Mouse (Mus musculus) MEL (cell line): ENCODE measurements at regions not wholly inside any gene's neighbourhood (a gene's known extent, or its start where the extent isn't known, plus 50 kb on each side); places are given as distances from the start of the nearest gene placed in this dataset.

Source experiments
- DNase-seq: peaks from one replicate; pipeline ENCODE4 v3.0.0; 2011; ENCODE audit warnings: low read depth, low spot score
- H3K27ac ChIP-seq: 2 replicates; pipeline ENCODE4 v1.5.1; 2012; ENCODE audit warnings: low read depth, mild to moderate bottlenecking, control low read depth, low read length, moderate library complexity; ENCODE audit not compliant: control insufficient read depth
- H3K27me3 ChIP-seq, 2 experiments: fragments of 150-350 bp in 1 of 2; sonication (generic) in 1 of 2; 2 replicates each; pipeline ENCODE4 v1.6.1; 2012; ENCODE audit warnings: low read length in 2 of 2, mild to moderate bottlenecking in 2 of 2, improper control_type of control experiment in 1 of 2, moderate library complexity in 1 of 2; ENCODE audit not compliant: insufficient read depth in 2 of 2, control insufficient read depth in 1 of 2
- H3K36me3 ChIP-seq, 2 experiments: 2 replicates each; pipeline ENCODE4 v1.6.1; 2012 to 2014; ENCODE audit warnings: low read length in 2 of 2, improper control_type of control experiment in 1 of 2, inconsistent platforms in 1 of 2, mild to moderate bottlenecking in 1 of 2; ENCODE audit not compliant: insufficient read depth in 2 of 2, control insufficient read depth in 1 of 2
- H3K4me1 ChIP-seq, 2 experiments: fragments of 150-350 bp in 1 of 2; sonication (generic) in 1 of 2; 2 replicates each; pipeline ENCODE4 v1.6.1; 2012; ENCODE audit warnings: low read length in 2 of 2, improper control_type of control experiment in 1 of 2, mild to moderate bottlenecking in 1 of 2; ENCODE audit not compliant: insufficient read depth in 2 of 2, control insufficient read depth in 1 of 2
- H3K4me3 ChIP-seq, 2 experiments: fragments of 150-350 bp in 1 of 2; sonication (generic) in 1 of 2; 2 replicates each; pipeline ENCODE4 v1.5.1; 2012; ENCODE audit warnings: low read depth in 2 of 2, low read length in 2 of 2, mild to moderate bottlenecking in 2 of 2, moderate library complexity in 2 of 2, control low read depth in 1 of 2, improper control_type of control experiment in 1 of 2; ENCODE audit not compliant: control insufficient read depth in 1 of 2, insufficient read depth in 1 of 2
- H3K79me2 ChIP-seq: 2 replicates; pipeline ENCODE4 v1.6.1; 2012; ENCODE audit warnings: mild to moderate bottlenecking, low read length, moderate library complexity; ENCODE audit not compliant: control insufficient read depth, poor library complexity, insufficient read depth
- H3K9ac ChIP-seq: 2 replicates; pipeline ENCODE4 v1.6.1; 2012; ENCODE audit warnings: low read depth, mild to moderate bottlenecking, control low read depth, low read length, moderate library complexity; ENCODE audit not compliant: control insufficient read depth, poor library complexity, severe bottlenecking
- H3K9me3 ChIP-seq: fragments of 150-350 bp; sonication (generic); replicated peaks from 2 replicates; pipeline ENCODE4 v1.6.1; 2012; ENCODE audit warnings: mild to moderate bottlenecking, low read length, improper control_type of control experiment, moderate library complexity; ENCODE audit not compliant: insufficient read depth
- CHD1 ChIP-seq: IDR thresholded peaks from 2 replicates; pipeline ENCODE4 v1.6.1; 2012; ENCODE audit warnings: low read depth, mild to moderate bottlenecking, inconsistent platforms, low read length, improper control_type of control experiment
- CTCF ChIP-seq, 3 experiments: IDR thresholded peaks in 2 of 3; conservative IDR thresholded peaks in 1 of 3; 2 replicates each; pipeline ENCODE4 v1.5.1; 2011 to 2012; ENCODE audit warnings: low read length in 3 of 3, low read depth in 2 of 3, mild to moderate bottlenecking in 2 of 3, improper control_type of control experiment in 1 of 3, inconsistent platforms in 1 of 3, mixed read lengths in 1 of 3, moderate library complexity in 1 of 3; ENCODE audit not compliant: control insufficient read depth in 1 of 3, insufficient read depth in 1 of 3, poor library complexity in 1 of 3, severe bottlenecking in 1 of 3
- E2F4 ChIP-seq: IDR thresholded peaks from 2 replicates; pipeline ENCODE4 v1.6.1; 2011; ENCODE audit warnings: low read depth, low read length, improper control_type of control experiment, borderline replicate concordance
- EP300 ChIP-seq, 2 experiments: IDR thresholded peaks; 2 replicates each; pipeline ENCODE4 v1.6.1; 2011; ENCODE audit warnings: improper control_type of control experiment in 2 of 2, low read length in 2 of 2, low read depth in 1 of 2, mild to moderate bottlenecking in 1 of 2
- ETS1 ChIP-seq: IDR thresholded peaks from 2 replicates; pipeline ENCODE4 v1.6.1; 2012; ENCODE audit warnings: low read depth, mild to moderate bottlenecking, inconsistent platforms, low read length, improper control_type of control experiment, moderate library complexity
- HCFC1 ChIP-seq: IDR thresholded peaks from 2 replicates; pipeline ENCODE4 v1.6.1; 2012; ENCODE audit warnings: low read depth, mild to moderate bottlenecking, inconsistent platforms, low read length, improper control_type of control experiment, moderate library complexity
- KAT2A ChIP-seq: conservative IDR thresholded peaks from 2 replicates; pipeline ENCODE4 v1.6.1; 2012; ENCODE audit warnings: low read depth, low read length, improper control_type of control experiment, inconsistent platforms
- MAFK ChIP-seq: IDR thresholded peaks from 2 replicates; pipeline ENCODE4 v1.6.1; 2011; ENCODE audit warnings: low read depth, mild to moderate bottlenecking, low read length, improper control_type of control experiment, borderline replicate concordance
- MYC ChIP-seq: IDR thresholded peaks from 2 replicates; pipeline ENCODE4 v1.6.1; 2011; ENCODE audit warnings: low read depth, mild to moderate bottlenecking, low read length, improper control_type of control experiment, moderate library complexity
- NRF1 ChIP-seq: IDR thresholded peaks from 2 replicates; pipeline ENCODE4 v1.6.1; 2014; ENCODE audit warnings: low read depth, mild to moderate bottlenecking, inconsistent platforms, low read length, improper control_type of control experiment, moderate library complexity; ENCODE audit not compliant: poor library complexity, insufficient read depth, severe bottlenecking
- POLR2A ChIP-seq, 2 experiments: IDR thresholded peaks; 2 replicates each; pipeline ENCODE4 v1.6.1; 2011 to 2012; ENCODE audit warnings: low read length in 2 of 2, mild to moderate bottlenecking in 2 of 2, control low read depth in 1 of 2, improper control_type of control experiment in 1 of 2, low read depth in 1 of 2, moderate library complexity in 1 of 2; ENCODE audit not compliant: control insufficient read depth in 1 of 2, insufficient read depth in 1 of 2, poor library complexity in 1 of 2
- POLR2AphosphoS5 ChIP-seq: IDR thresholded peaks from 2 replicates; pipeline ENCODE4 v1.6.1; 2012; ENCODE audit warnings: low read depth, borderline replicate concordance, mild to moderate bottlenecking, inconsistent platforms, low read length, moderate library complexity, mixed read lengths
- RAD21 ChIP-seq: IDR thresholded peaks from 2 replicates; pipeline ENCODE4 v1.6.1; 2011; ENCODE audit warnings: mild to moderate bottlenecking, low read depth, low read length, improper control_type of control experiment
- SMC3 ChIP-seq: IDR thresholded peaks from 2 replicates; pipeline ENCODE4 v1.6.1; 2011; ENCODE audit warnings: low read depth, low read length, improper control_type of control experiment
- TBP ChIP-seq: IDR thresholded peaks from 2 replicates; pipeline ENCODE4 v1.8.0; 2011; ENCODE audit warnings: low read depth, low read length, improper control_type of control experiment
- TCF12 ChIP-seq: IDR thresholded peaks from 2 replicates; pipeline ENCODE4 v1.6.1; 2014; ENCODE audit warnings: low read depth, mild to moderate bottlenecking, inconsistent platforms, low read length, improper control_type of control experiment, moderate library complexity
- ZC3H11A ChIP-seq: IDR thresholded peaks from 2 replicates; pipeline ENCODE4 v1.6.1; 2012; ENCODE audit warnings: low read depth, mild to moderate bottlenecking, inconsistent platforms, low read length, improper control_type of control experiment
- ZNF384 ChIP-seq: IDR thresholded peaks from 2 replicates; pipeline ENCODE4 v1.6.1; 2012; ENCODE audit warnings: low read depth, mild to moderate bottlenecking, inconsistent platforms, low read length, improper control_type of control experiment

DNA sequence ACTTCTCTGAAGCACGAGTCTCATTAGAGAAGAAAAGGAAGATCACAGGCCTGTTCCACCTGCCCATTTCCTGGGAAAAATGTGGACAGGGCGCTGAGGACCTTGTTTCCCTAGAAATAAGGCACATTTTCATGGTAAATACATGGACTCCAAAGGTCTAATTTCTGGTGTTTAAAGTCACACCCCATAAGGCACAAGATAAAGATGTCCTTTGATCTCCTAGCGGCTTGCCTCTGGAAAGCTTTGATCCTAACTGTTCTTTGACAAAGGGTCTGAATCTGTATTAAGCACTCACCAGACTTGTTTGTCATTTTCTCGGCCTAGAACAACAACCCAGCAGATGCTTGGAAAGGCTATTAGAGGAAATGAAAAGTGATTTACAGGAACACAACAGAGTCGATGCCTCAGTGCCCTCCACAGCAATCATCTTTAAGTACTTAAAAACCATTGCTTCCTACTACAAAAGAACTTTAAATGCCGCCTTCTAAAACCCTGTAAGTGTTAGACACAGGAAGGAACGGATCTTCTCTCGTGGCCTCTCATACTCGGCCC is 168.3 kb upstream of the Plxnc1 start:
- Histone ChIP-seq H3K27me3 (peaks cover 0 to 3% of the 10 kb centered on the region in 2 experiments; a peak in 3 of 4 replicates), H3K27ac (no peak overlapping the region), H3K4me3 (no peak overlapping the region), H3K4me1 (no peaks in the 10 kb centered on the region)
- DNase-seq, result no peak
- TF ChIP-seq ETS1, result no peak
- TF ChIP-seq, all 39 proteins: peak for 0
- Histone ChIP-seq H3K9me3 (no peaks in the 10 kb centered on the region), H3K79me2 (no peaks in the 10 kb centered on the region), H3K9ac (no peak overlapping the region), H3K36me3 (no peaks in the 10 kb centered on the region)

DNA sequence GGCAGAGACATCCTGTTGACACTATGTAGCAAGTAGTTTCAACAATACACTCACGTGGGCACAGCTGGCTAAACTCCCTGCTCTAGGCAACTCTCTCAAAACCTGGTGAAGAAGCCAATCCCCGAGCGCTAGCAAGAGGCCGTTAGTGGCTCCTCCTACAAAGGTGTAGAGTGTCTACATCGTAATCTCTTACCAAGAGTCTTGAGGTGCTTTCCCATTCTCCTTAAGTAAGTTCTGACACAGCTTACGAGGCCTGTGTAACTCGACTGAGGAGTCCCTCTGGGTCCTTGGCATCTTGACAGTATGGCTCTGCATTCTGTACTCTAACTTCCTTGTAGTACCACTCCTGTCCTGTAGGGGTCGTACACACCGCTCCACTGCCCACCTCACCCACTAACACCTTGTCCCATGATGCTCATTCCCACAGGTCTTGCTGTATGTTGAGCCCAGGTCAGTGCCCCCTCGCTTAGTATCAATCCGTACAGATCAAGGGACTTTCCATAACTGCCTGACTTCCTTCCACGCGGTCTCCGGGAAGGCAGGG is 167.7 kb upstream of the Plxnc1 start:
- Histone ChIP-seq H3K27me3 (peaks cover 0 to 3% of the 10 kb centered on the region in 2 experiments; a peak in 3 of 4 replicates), H3K9ac (no peak overlapping the region), H3K4me3 (no peak overlapping the region), H3K4me1 (no peaks in the 10 kb centered on the region), H3K9me3 (no peaks in the 10 kb centered on the region), H3K79me2 (no peaks in the 10 kb centered on the region), H3K27ac (no peak overlapping the region), H3K36me3 (no peaks in the 10 kb centered on the region)
- DNase-seq, result peak; percentile 38
- TF ChIP-seq ZC3H11A, result peak; percentile 67
- TF ChIP-seq CHD1, result no peak
- peak; percentile 63 to 79 (median 66) for TF ChIP-seq CTCF (IDR thresholded peaks at IDR 0.05 in 2 of 3, conservative IDR thresholded peaks at IDR 0.05 in 1 of 3; ENCODE audit: control insufficient read depth in 1 of 3, insufficient read depth in 1 of 3, low read depth in 2 of 3, low read length in 3 of 3, poor library complexity in 1 of 3, severe bottlenecking in 1 of 3)
- TF ChIP-seq RAD21, result peak; percentile 59
- TF ChIP-seq POLR2A (IDR thresholded peaks at IDR 0.05; ENCODE audit: control insufficient read depth in 1 of 2, insufficient read depth in 1 of 2, low read depth in 1 of 2, low read length in 2 of 2, poor library complexity in 1 of 2), result no peak
- TF ChIP-seq SMC3, result peak; percentile 79

DNA sequence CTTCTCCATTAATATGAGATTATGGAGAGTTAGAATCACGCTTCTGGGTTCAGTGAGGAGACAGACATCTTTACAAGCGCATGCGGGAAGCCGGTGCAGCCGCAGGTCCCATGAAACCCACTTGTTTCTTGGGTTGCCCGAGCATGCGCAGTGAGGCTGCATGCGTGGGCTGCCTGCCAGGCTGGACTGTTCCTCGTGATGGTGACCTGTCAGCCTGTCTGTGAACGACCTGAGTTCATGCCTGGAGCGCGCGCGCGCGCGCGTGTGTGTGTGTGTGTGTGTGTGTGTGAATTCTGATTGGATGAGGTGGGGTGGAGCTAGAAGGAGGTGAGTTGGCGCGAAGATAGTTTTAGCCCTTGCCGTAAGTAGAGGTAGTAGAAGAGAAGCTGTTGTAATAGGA is 166.2 kb upstream of the Plxnc1 start:
- H3K36me3 ChIP-seq, result no peaks in the 10 kb centered on the region

More for the DNA sequence above, 166.2 kb upstream of the Plxnc1 start:
- Histone ChIP-seq H3K27me3 (peaks cover 0 to 5% of the 10 kb centered on the region in 2 experiments; a peak in 3 of 4 replicates), H3K79me2 (no peaks in the 10 kb centered on the region), H3K27ac (no peak overlapping the region), H3K4me3 (no peak overlapping the region), H3K9ac (no peak overlapping the region), H3K9me3 (no peaks in the 10 kb centered on the region), H3K4me1 (no peaks in the 10 kb centered on the region)
- DNase-seq, result no peak
- TF ChIP-seq MAFK, result no peak
- TF ChIP-seq EP300 (IDR thresholded peaks at IDR 0.05; ENCODE audit: low read depth in 1 of 2, low read length in 2 of 2), result no peak
- no peak for TF ChIP-seq MYC
- no peak for TF ChIP-seq TCF12
- TF ChIP-seq NRF1, result no peak
- no peak for TF ChIP-seq TBP
- no peak for TF ChIP-seq ZC3H11A
- no peak for TF ChIP-seq ZNF384
- no peak for TF ChIP-seq KAT2A
- no peak for TF ChIP-seq CTCF (IDR thresholded peaks at IDR 0.05 in 2 of 3, conservative IDR thresholded peaks at IDR 0.05 in 1 of 3; ENCODE audit: control insufficient read depth in 1 of 3, insufficient read depth in 1 of 3, low read depth in 2 of 3, low read length in 3 of 3, poor library complexity in 1 of 3, severe bottlenecking in 1 of 3)
- no peak for TF ChIP-seq E2F4
- no peak for TF ChIP-seq POLR2AphosphoS5
- no peak for TF ChIP-seq HCFC1
